In the genomic region with DNA sequence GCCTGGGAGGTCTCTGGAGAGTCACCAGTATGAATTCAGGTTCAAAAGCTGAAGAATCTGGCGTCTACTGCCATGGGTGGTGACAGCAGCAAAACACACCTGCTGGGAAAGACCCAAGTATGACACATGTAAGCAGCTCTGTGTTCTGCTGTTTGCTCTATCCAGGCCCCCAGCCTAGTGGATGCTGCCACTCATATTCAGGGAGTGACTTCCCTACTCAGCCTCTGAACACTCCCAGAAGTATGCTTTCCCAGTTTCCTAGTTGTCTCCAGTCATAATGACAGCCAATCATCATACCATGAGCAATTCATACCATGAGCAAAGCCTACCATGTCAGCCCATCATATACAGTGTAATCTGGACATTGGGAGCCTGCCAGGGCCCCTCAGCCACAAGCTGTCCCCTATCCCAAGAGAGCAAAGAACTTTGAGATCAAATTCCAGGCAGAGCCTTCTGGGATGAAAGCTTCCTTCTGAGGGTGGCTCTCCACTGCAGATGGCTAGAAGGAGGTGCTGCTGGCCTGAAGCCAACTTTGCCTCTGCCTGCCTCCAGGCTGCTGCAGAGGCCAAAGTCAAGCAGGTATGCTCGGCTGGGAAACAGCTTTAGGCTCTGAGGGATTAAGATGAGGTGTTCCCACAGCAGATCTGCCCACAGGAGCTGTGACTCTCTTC, we compare ENCODE assay signal across 9 mouse cellular contexts. TPM values are rescaled to one million over a fixed set of nuclear protein-coding genes. Genes with fewer than 3 reads are reported as not detected.
DNase-seq lines count a peak whose midpoint lies in the region; ATAC-seq and TF ChIP-seq lines count a peak whose summit lies in the region.
"Had no signal": no experiment of that assay in that cellular context is flagged by ENCODE, and none has a peak within 500 bp of the region (broad histone marks: within the 10 kb centered on the region; RNA-seq: fewer than 3 reads in every experiment).

No protein-coding gene starts in this region.

- 0 out of 2 replicates have a peak, but pooled peaks have one; percentile 28 for ATAC-seq in embryonic facial prominence, embryonic 12.5 days (ENCODE audit: insufficient number of reproducible peaks, insufficient read depth, low FRiP score, low TSS enrichment)
- ATAC-seq in intestine, embryonic 16.5 days = peak; percentile 97

- WGBS in embryonic facial prominence, embryonic 12.5 days = 53% methylated on average over 2 of the region's 2 CpGs
- 72% methylated on average over 2 of the region's 2 CpGs for WGBS in embryonic facial prominence, embryonic 10.5 days
- WGBS in intestine, embryonic 16.5 days = 57% methylated on average over 2 of the region's 2 CpGs
- 83% methylated on average over 2 of the region's 2 CpGs for WGBS in thymus, adult 2 months

- no peak overlapping the region for H3K4me2 ChIP-seq in embryonic facial prominence, embryonic 12.5 days (replicated peaks)
- peak overlapping the region; percentile 20; the same call in 1 of the 2 replicates for H3K4me2 ChIP-seq in intestine, embryonic 16.5 days (ENCODE audit: low read depth, low read length)

- peaks cover 9% of the 10 kb centered on the region; the same call in 1 of the 2 replicates for H3K4me1 ChIP-seq in embryonic facial prominence, embryonic 12.5 days
- peaks cover 5% of the 10 kb centered on the region for H3K4me1 ChIP-seq in embryonic facial prominence, embryonic 10.5 days
- H3K4me1 ChIP-seq in intestine, embryonic 16.5 days (ENCODE audit: control insufficient read depth, insufficient read depth, low read length) = peaks cover 7% of the 10 kb centered on the region
- no peaks in the 10 kb centered on the region for H3K4me1 ChIP-seq in thymus, adult 2 months (replicated peaks; ENCODE audit: control insufficient read depth, insufficient read depth, low read length)

- no peak overlapping the region for H3K9ac ChIP-seq in embryonic facial prominence, embryonic 12.5 days
- no peak overlapping the region for H3K9ac ChIP-seq in intestine, embryonic 16.5 days (ENCODE audit: low read depth, low read length)

- H3K27ac ChIP-seq in embryonic facial prominence, embryonic 12.5 days = no peak overlapping the region
- no peak overlapping the region for H3K27ac ChIP-seq in embryonic facial prominence, embryonic 10.5 days (replicated peaks)
- H3K27ac ChIP-seq in intestine, embryonic 16.5 days (ENCODE audit: low read length) = peak overlapping the region; percentile 20
- H3K27ac ChIP-seq in thymus, adult 2 months (ENCODE audit: control insufficient read depth, insufficient read depth, low read length) = no peak overlapping the region

- H3K9me3 ChIP-seq in embryonic facial prominence, embryonic 12.5 days = no peaks in the 10 kb centered on the region
- H3K9me3 ChIP-seq in embryonic facial prominence, embryonic 10.5 days = no peaks in the 10 kb centered on the region
- no peaks in the 10 kb centered on the region for H3K9me3 ChIP-seq in intestine, embryonic 16.5 days (ENCODE audit: control insufficient read depth, low read length)

- no peak for TF ChIP-seq POLR2A in thymus, adult 2 months (IDR thresholded peaks at IDR 0.05; ENCODE audit: control insufficient read depth, extremely low read depth, insufficient read depth, low read length, poor library complexity)

- no peak for TF ChIP-seq CTCF in thymus, adult 2 months (IDR thresholded peaks at IDR 0.05; ENCODE audit: borderline replicate concordance, control insufficient read depth, extremely low read depth, insufficient read depth, low read length, poor library complexity)

- intact Hi-C loops in left cerebral cortex, postnatal 4 days (cut with DNase I) = no loop called here

- no peak overlapping the region for H3K4me3 ChIP-seq in embryonic facial prominence, embryonic 12.5 days
- H3K4me3 ChIP-seq in embryonic facial prominence, embryonic 10.5 days = no peak overlapping the region
- no peak overlapping the region for H3K4me3 ChIP-seq in intestine, embryonic 16.5 days (ENCODE audit: low read length)
- no peak overlapping the region for H3K4me3 ChIP-seq in thymus, adult 2 months (ENCODE audit: control insufficient read depth, insufficient read depth, low read length)
- H3K4me3 ChIP-seq: myocyte had no signal

- no peaks in the 10 kb centered on the region for H3K27me3 ChIP-seq in embryonic facial prominence, embryonic 12.5 days
- no peaks in the 10 kb centered on the region for H3K27me3 ChIP-seq in embryonic facial prominence, embryonic 10.5 days (replicated peaks; ENCODE audit: low read depth, poor library complexity, severe bottlenecking)
- no peaks in the 10 kb centered on the region for H3K27me3 ChIP-seq in intestine, embryonic 16.5 days (replicated peaks; ENCODE audit: control insufficient read depth, insufficient read depth, low read length)
- no peaks in the 10 kb centered on the region for H3K27me3 ChIP-seq in thymus, adult 2 months (ENCODE audit: control insufficient read depth, insufficient read depth, low read length)

- no peak for DNase-seq in embryonic facial prominence, embryonic 10.5 days (ENCODE audit: low spot score)
- DNase-seq in NIH3T3 (ENCODE audit: low read depth) = peak; percentile 19
- DNase-seq in left cerebral cortex, postnatal 4 days = peak; percentile 53
- DNase-seq in spleen, adult 18-20 months = no peak
- DNase-seq in thymus, adult 2 months = no peak
- DNase-seq in B cell, adult 2 months = no peak

- H3K36me3 ChIP-seq in embryonic facial prominence, embryonic 12.5 days = no peaks in the 10 kb centered on the region
- H3K36me3 ChIP-seq in embryonic facial prominence, embryonic 10.5 days (replicated peaks) = no peaks in the 10 kb centered on the region
- no peaks in the 10 kb centered on the region for H3K36me3 ChIP-seq in intestine, embryonic 16.5 days (ENCODE audit: control insufficient read depth, insufficient read depth, low read length)
- no peaks in the 10 kb centered on the region for H3K36me3 ChIP-seq in thymus, adult 2 months (ENCODE audit: control insufficient read depth, insufficient read depth, low read length)

RNA-seq across cellular contexts. Expression of a gene that starts 42.8 kb away (rescaled TPM):
- 11.0 and 11.7 TPM in 2 replicates for polyA plus RNA-seq in embryonic facial prominence, embryonic 12.5 days (2016; fragmentation: Nextera tagmentation; extraction: Ambion mirVana)
- 6.6 and 8.0 TPM in 2 replicates for polyA plus RNA-seq in embryonic facial prominence, embryonic 10.5 days (2016; fragmentation: Nextera tagmentation; extraction: Ambion mirVana)
- 6.4 and 7.3 TPM in 2 replicates for polyA plus RNA-seq in intestine, embryonic 16.5 days (2015; fragmentation: Nextera tagmentation; extraction: Ambion mirVana)
- 100 to 1,000 TPM; 137 to 174 TPM for total RNA-seq in left cerebral cortex, postnatal 4 days (2021)
- polyA plus RNA-seq in thymus, adult 2 months (2012; rRNA removed) = 124 and 178 TPM in 2 replicates

Comparison
In these comparisons a context has a peak if more than half of its experiments do, and no peak if none do; other contexts are left out.
1. DNase-seq: peak in NIH3T3 (single experiment) and left cerebral cortex, postnatal 4 days (single experiment); none in embryonic facial prominence, embryonic 10.5 days (single experiment), spleen, adult 18-20 months (0 of 2), thymus, adult 2 months (single experiment) and B cell, adult 2 months (0 of 2).